Mouse (Mus musculus) thymus, adult 2 months (tissue): ENCODE results near the gene Sycp2l. TPM values are rescaled to one million over a fixed set of nuclear protein-coding genes. Genes with fewer than 3 reads are reported as not detected.
"Not testable (repeated sequence)": the region's sequence is repeated elsewhere in the genome, so short reads cannot be mapped to it uniquely, and the experiment has no call there.

Experiments
- DNase-seq: peaks from one replicate; pipeline ENCODE4 v3.0.0; 2021
- H3K27ac ChIP-seq: fragments of 200-500 bp; 2 replicates; pipeline ENCODE4 v1.5.1; 2012; ENCODE audit warnings: low read length, control low read depth; ENCODE audit not compliant: control insufficient read depth, insufficient read depth
- H3K27me3 ChIP-seq: fragments of 200-500 bp; 2 replicates; pipeline ENCODE4 v1.6.1; 2012; ENCODE audit warnings: mild to moderate bottlenecking, low read length, moderate library complexity, mixed read lengths; ENCODE audit not compliant: control insufficient read depth, insufficient read depth
- H3K36me3 ChIP-seq: fragments of 200-500 bp; 2 replicates; pipeline ENCODE4 v1.6.1; 2012; ENCODE audit warnings: mild to moderate bottlenecking, low read length, moderate library complexity; ENCODE audit not compliant: control insufficient read depth, insufficient read depth
- H3K4me1 ChIP-seq: fragments of 200-500 bp; replicated peaks from 2 replicates; pipeline ENCODE4 v1.6.1; 2012; ENCODE audit warnings: low read length; ENCODE audit not compliant: control insufficient read depth, insufficient read depth
- H3K4me3 ChIP-seq: fragments of 200-500 bp; 2 replicates; pipeline ENCODE4 v1.5.1; 2012; ENCODE audit warnings: mild to moderate bottlenecking, low read length, control low read depth, moderate library complexity; ENCODE audit not compliant: control insufficient read depth, insufficient read depth
- CTCF ChIP-seq: fragments of 200-500 bp; IDR thresholded peaks from 2 replicates; pipeline ENCODE4 v1.5.1; 2012; ENCODE audit warnings: mild to moderate bottlenecking, control low read depth, low read length, moderate library complexity, borderline replicate concordance; ENCODE audit not compliant: control insufficient read depth, poor library complexity, insufficient read depth; ENCODE audit errors: extremely low read depth
- POLR2A ChIP-seq: fragments of 200-500 bp; IDR thresholded peaks from 2 replicates; pipeline ENCODE4 v1.6.1; 2012; ENCODE audit warnings: mild to moderate bottlenecking, low read length, control low read depth, moderate library complexity; ENCODE audit not compliant: control insufficient read depth, poor library complexity, insufficient read depth; ENCODE audit errors: extremely low read depth
- WGBS: fragments of 180-500 bp; shearing (Covaris S2); methylation state at CpG from one replicate; pipeline ENCODE4 v1.1.7; 2018; 5-methylcytosine and 5-hydroxymethylcytosine counted together
- polyA plus RNA-seq: library from polyadenylated mRNA; depleted of rRNA; stranded (reverse); fragments of >200 nt; gene quantifications from 2 replicates; pipeline ENCODE4 v1.2.3, GENCODE M21; 2012

Gene Sycp2l
- polyA plus RNA-seq, 1 experiment = 0.03 TPM

- no peak for DNase-seq
- Histone ChIP-seq H3K27ac (no peak overlapping the region), H3K4me1 (no peaks in the 10 kb centered on the region), H3K4me3 (no peak overlapping the region), H3K36me3 (no peaks in the 10 kb centered on the region), H3K27me3 (no peaks in the 10 kb centered on the region)
- TF ChIP-seq CTCF (no peak), POLR2A (no peak)
- WGBS = 93% methylated on average over 9 of the region's 9 CpGs
Observed at GRCm38 (mm10) chr13:41203691-41204090, 89.6 kb downstream of the Sycp2l start.

GRCm38 (mm10) chr13:41205568-41205967 lies 91.5 kb downstream of the Sycp2l start:
- H3K27me3 ChIP-seq, H3K4me1 ChIP-seq, DNase-seq, H3K27ac ChIP-seq, H3K4me3 ChIP-seq, H3K36me3 ChIP-seq: not testable (repeated sequence)

GRCm38 (mm10) chr13:41206241-41206640 lies 92.1 kb downstream of the Sycp2l start:
- 93% methylated on average over 5 of the region's 5 CpGs for WGBS
- H3K36me3 ChIP-seq = no peaks in the 10 kb centered on the region
- TF ChIP-seq CTCF = no peak
- TF ChIP-seq POLR2A = no peak

GRCm38 (mm10) chr13:41211276-41211675 lies 97.2 kb downstream of the Sycp2l start:
- H3K27ac ChIP-seq = no peak overlapping the region
- H3K4me3 ChIP-seq = no peak overlapping the region
- H3K27me3 ChIP-seq = no peaks in the 10 kb centered on the region
- no peak for TF ChIP-seq CTCF
- TF ChIP-seq POLR2A = no peak
- WGBS = 84% methylated on average over 4 of the region's 4 CpGs
- H3K4me1 ChIP-seq = no peaks in the 10 kb centered on the region
- no peaks in the 10 kb centered on the region for H3K36me3 ChIP-seq
- DNase-seq = no peak

More at GRCm38 (mm10) chr13:41206241-41206640, 92.1 kb downstream of the Sycp2l start:
- Histone ChIP-seq H3K27ac (no peak overlapping the region), H3K4me3 (no peak overlapping the region), H3K27me3 (no peaks in the 10 kb centered on the region), H3K4me1 (no peaks in the 10 kb centered on the region)
- DNase-seq = no peak

- Histone ChIP-seq H3K4me3 (no peak overlapping the region), H3K4me1 (no peaks in the 10 kb centered on the region), H3K36me3 (no peaks in the 10 kb centered on the region), H3K27me3 (no peaks in the 10 kb centered on the region), H3K27ac (no peak overlapping the region)
- WGBS = 87% methylated on average over 6 of the region's 6 CpGs
- DNase-seq = no peak
- TF ChIP-seq CTCF = no peak
- TF ChIP-seq POLR2A = no peak
Observed at GRCm38 (mm10) chr13:41212558-41213322, 98.6 kb downstream of the Sycp2l start.

GRCm38 (mm10) chr13:41215669-41216068 lies 101.6 kb downstream of the Sycp2l start:
- Histone ChIP-seq H3K4me1 (no peaks in the 10 kb centered on the region), H3K36me3 (no peaks in the 10 kb centered on the region), H3K4me3 (no peak overlapping the region), H3K27ac (no peak overlapping the region), H3K27me3 (no peaks in the 10 kb centered on the region)
- no peak for TF ChIP-seq CTCF
- DNase-seq = no peak
- 87% methylated on average over 6 of the region's 6 CpGs for WGBS

GRCm38 (mm10) chr13:41216236-41216635 lies 102.1 kb downstream of the Sycp2l start:
- Histone ChIP-seq H3K4me3 (no peak overlapping the region), H3K27me3 (no peaks in the 10 kb centered on the region), H3K27ac (no peak overlapping the region), H3K4me1 (no peaks in the 10 kb centered on the region), H3K36me3 (no peaks in the 10 kb centered on the region)
- DNase-seq = no peak
- TF ChIP-seq CTCF = no peak
- TF ChIP-seq POLR2A = no peak
- WGBS = 95% methylated on average over 3 of the region's 3 CpGs
